Mouse (Mus musculus): Measurements from ENCODE around the gene Fam110a. TPM values are rescaled to one million over a fixed set of nuclear protein-coding genes. Genes with fewer than 3 reads are reported as not detected.

Fam110a gene
- polyA plus RNA-seq, 1 experiment = 14.0 TPM

DNA sequence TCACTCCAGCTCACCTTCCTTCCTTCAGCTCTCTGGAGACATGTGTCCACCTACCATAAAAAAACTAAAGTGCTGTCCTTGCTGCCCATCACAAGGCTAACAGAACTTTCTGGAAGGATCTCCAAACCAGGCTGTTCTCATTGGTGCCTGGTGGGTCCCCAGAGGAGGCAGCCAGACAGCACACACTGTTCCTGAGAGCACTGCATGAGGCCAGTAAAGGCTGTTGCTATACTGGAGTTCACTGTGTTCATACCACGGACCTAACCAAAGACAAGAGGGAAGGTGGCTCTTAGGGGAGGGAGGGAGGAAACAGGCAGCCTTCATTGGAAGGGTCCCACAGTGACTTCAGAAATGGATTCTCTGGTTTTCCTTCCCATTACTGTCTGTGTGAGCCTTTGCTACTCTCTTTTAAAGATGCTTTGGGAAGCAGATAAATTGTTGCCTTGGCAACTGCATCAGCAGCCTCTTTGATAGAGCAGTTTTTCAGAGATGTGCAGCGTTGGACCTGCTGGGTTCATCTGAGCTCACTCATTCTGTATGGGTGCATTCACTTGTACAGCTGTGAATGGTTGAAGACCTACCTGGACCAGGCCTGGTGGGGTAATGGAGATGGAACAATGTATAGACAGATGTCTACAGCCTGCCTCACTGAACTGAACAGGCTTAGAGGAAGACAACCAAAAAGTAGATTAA is 30.8 kb downstream of the Fam110a start:
- Histone ChIP-seq H3K4me1 (ENCODE audit: control insufficient read depth, insufficient read depth, insufficient read length, low read length) (no peaks in the 10 kb centered on the region), H3K27ac (ENCODE audit: insufficient read depth, low read depth, low read length) (no peak overlapping the region), H3K4me3 (ENCODE audit: low read depth, low read length) (no peak overlapping the region), H3K27me3 (ENCODE audit: control insufficient read depth, insufficient read depth, low read length) (no peaks in the 10 kb centered on the region), H3K36me3 (ENCODE audit: control insufficient read depth, insufficient read depth, low read length) (no peaks in the 10 kb centered on the region)
- 73% methylated on average over 2 of the region's 2 CpGs for WGBS
- TF ChIP-seq POLR2A (IDR thresholded peaks at IDR 0.05; ENCODE audit: low read depth, low read length) (no peak), CTCF (IDR thresholded peaks at IDR 0.05; ENCODE audit: extremely low read depth, insufficient read length, insufficient replicate concordance, low read depth, low read length) (no peak)

DNA sequence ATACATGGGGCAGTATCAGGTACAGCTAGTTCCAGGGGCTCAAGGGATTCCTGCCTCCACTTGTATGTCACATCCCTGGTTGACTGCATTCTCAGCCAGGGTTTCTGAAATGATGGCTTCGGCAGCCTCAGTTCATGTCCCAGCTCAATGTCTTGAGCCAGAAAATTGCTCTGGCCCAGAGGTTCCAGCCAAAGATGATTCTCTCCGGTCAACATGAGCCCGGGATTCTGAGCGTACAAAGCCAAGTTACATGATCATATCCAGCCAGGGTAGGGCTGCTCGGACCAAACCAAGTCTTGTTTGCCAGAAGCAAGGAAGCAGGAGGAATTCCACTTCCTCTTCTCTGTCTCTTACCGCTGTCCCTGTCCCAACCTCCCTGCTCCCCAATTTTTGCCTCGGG is 31.7 kb downstream of the Fam110a start:
- no peak overlapping the region for H3K4me3 ChIP-seq (ENCODE audit: low read depth, low read length)
- H3K4me1 ChIP-seq (ENCODE audit: control insufficient read depth, insufficient read depth, insufficient read length, low read length) = no peaks in the 10 kb centered on the region
- TF ChIP-seq POLR2A (IDR thresholded peaks at IDR 0.05; ENCODE audit: low read depth, low read length) (no peak), CTCF (IDR thresholded peaks at IDR 0.05; ENCODE audit: extremely low read depth, insufficient read length, insufficient replicate concordance, low read depth, low read length) (no peak)
- H3K27me3 ChIP-seq (ENCODE audit: control insufficient read depth, insufficient read depth, low read length) = no peaks in the 10 kb centered on the region
- 72% methylated on average over 7 of the region's 7 CpGs for WGBS
- H3K27ac ChIP-seq (ENCODE audit: insufficient read depth, low read depth, low read length) = no peak overlapping the region
- H3K36me3 ChIP-seq (ENCODE audit: control insufficient read depth, insufficient read depth, low read length) = no peaks in the 10 kb centered on the region

DNA sequence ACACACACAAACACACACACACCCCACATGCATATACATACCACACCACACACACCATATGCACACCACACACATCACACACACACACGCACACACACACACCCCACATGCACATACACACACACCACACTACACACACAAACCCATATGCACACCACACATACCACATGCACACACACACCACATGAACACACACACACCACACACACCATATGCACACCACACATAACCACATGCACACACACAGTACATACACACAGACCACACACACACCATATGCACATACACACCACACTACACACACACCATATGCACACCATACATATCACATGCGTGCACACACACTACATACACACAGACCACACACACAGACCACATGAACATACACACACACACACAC is 32.4 kb downstream of the Fam110a start:
- TF ChIP-seq POLR2A (IDR thresholded peaks at IDR 0.05; ENCODE audit: low read depth, low read length) (no peak), CTCF (IDR thresholded peaks at IDR 0.05; ENCODE audit: extremely low read depth, insufficient read length, insufficient replicate concordance, low read depth, low read length) (no peak)
- Histone ChIP-seq H3K4me3 (ENCODE audit: low read depth, low read length) (no peak overlapping the region), H3K4me1 (ENCODE audit: control insufficient read depth, insufficient read depth, insufficient read length, low read length) (no peaks in the 10 kb centered on the region), H3K36me3 (ENCODE audit: control insufficient read depth, insufficient read depth, low read length) (no peaks in the 10 kb centered on the region), H3K27me3 (ENCODE audit: control insufficient read depth, insufficient read depth, low read length) (no peaks in the 10 kb centered on the region), H3K27ac (ENCODE audit: insufficient read depth, low read depth, low read length) (no peak overlapping the region)
- WGBS = 95% methylated on average over 2 of the region's 2 CpGs

DNA sequence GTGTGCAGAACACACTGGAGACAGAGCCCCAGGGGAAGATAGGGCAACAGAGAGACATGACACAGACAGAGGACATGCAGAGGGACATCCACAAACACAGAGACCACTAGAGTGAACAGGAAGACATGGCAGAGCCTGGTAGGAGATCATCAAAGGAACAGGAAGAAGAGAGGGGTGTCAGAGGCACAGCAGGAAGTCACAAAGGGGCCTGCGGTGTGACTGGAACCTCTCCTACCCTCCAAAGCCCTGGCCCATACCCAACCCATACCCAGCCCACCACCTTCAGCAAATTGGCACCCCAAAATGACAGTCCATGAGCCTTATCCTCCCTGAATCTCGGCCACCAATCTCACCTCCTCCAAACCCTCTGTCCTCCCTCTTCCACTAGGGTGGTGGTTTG is 35.9 kb downstream of the Fam110a start:
- no peak for TF ChIP-seq POLR2A (IDR thresholded peaks at IDR 0.05; ENCODE audit: low read depth, low read length)
- no peak for TF ChIP-seq CTCF (IDR thresholded peaks at IDR 0.05; ENCODE audit: extremely low read depth, insufficient read length, insufficient replicate concordance, low read depth, low read length)
- Histone ChIP-seq H3K4me3 (ENCODE audit: low read depth, low read length) (no peak overlapping the region), H3K4me1 (ENCODE audit: control insufficient read depth, insufficient read depth, insufficient read length, low read length) (no peaks in the 10 kb centered on the region), H3K36me3 (ENCODE audit: control insufficient read depth, insufficient read depth, low read length) (no peaks in the 10 kb centered on the region), H3K27me3 (ENCODE audit: control insufficient read depth, insufficient read depth, low read length) (no peaks in the 10 kb centered on the region), H3K27ac (ENCODE audit: insufficient read depth, low read depth, low read length) (no peak overlapping the region)
- 60% methylated on average over 2 of the region's 2 CpGs for WGBS

DNA sequence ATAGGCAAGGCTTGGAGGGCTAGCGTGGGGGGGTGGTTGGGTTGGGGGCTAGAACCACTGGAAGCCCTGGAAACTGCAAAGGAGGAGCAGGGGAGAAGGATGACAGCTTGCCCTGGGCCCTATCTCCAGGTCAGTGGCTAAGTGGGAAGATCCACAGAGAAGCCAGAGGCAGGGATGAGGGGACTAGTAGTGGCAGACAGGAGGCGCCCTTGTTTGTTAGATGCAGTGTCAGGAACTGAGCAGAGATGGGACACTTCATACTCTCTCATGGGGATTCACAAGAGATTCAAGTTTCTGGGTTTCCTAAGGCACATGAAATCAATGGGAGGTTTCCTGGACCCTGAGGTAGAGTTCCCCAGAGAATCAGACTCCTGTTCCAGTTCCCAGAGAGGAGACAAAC is 38.8 kb downstream of the Fam110a start:
- TF ChIP-seq CTCF (IDR thresholded peaks at IDR 0.05; ENCODE audit: extremely low read depth, insufficient read length, insufficient replicate concordance, low read depth, low read length) = peak; percentile 61; the same call in 1 of the 2 replicates
- no peak for TF ChIP-seq POLR2A (IDR thresholded peaks at IDR 0.05; ENCODE audit: low read depth, low read length)
- Histone ChIP-seq H3K36me3 (ENCODE audit: control insufficient read depth, insufficient read depth, low read length) (no peaks in the 10 kb centered on the region), H3K4me1 (ENCODE audit: control insufficient read depth, insufficient read depth, insufficient read length, low read length) (no peaks in the 10 kb centered on the region), H3K27ac (ENCODE audit: insufficient read depth, low read depth, low read length) (no peak overlapping the region), H3K4me3 (ENCODE audit: low read depth, low read length) (no peak overlapping the region), H3K27me3 (ENCODE audit: control insufficient read depth, insufficient read depth, low read length) (no peaks in the 10 kb centered on the region)
- whole genome bisulfite sequencing = 48% methylated on average over 2 of the region's 2 CpGs

DNA sequence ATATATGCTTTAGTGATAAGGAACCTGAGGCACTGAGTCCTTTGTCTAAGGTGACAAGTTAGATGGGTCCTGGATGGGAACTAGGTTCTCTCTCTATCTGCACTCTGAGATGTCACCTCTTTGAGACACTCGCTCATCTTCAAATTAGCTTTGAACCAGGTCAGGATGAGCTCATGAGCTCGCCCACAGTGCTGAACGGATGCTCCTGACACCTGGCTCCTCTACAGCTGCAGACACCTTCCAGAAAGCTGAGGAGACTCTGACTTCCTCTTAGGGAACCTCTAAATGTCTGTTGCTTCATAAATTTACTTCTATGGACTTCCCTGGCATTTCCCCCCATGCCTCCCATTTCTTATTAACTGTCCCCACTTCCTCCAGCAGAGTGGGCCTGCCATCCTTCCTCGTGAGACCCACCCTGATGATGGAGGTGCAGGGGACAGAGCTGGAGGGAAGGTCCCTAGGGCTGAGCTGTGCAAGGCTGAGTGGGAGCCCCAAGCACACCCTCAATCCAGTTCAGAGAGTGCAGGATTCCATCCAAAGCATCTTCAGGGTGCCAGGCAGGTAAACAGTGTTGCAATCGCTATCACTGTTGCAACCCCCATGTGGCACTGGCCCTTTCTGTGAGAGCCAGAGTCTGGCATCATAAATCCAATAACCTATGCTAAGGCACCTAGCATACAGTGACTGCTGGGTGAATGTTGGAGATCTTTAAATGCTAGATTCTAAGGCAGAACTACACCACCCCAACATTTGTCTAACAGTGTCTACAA is 40.2 kb downstream of the Fam110a start:
- TF ChIP-seq CTCF (IDR thresholded peaks at IDR 0.05; ENCODE audit: extremely low read depth, insufficient read length, insufficient replicate concordance, low read depth, low read length) (no peak), POLR2A (IDR thresholded peaks at IDR 0.05; ENCODE audit: low read depth, low read length) (no peak)
- no peak overlapping the region for H3K27ac ChIP-seq (ENCODE audit: insufficient read depth, low read depth, low read length)
- WGBS = 62% methylated on average over 5 of the region's 5 CpGs

DNA sequence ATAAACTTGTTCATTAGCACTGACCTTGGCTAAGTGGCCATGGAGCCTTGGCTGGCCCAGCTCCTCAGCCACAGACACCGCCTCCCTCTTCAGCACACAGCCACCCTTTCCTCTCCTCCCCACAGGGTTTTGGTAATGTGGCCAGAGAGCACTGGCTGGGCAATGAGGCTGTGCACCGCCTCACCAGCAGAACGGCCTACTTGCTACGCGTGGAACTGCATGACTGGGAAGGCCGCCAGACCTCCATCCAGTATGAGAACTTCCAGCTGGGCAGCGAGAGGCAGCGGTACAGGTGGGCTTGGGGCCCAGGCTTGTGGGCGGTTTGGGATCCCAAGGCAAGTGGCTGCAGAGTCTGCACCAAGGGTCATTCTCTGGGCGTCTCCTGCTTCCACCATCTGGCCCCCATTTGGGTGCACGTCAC is 41.2 kb downstream of the Fam110a start:
- Histone ChIP-seq H3K27ac (ENCODE audit: insufficient read depth, low read depth, low read length) (no peak overlapping the region), H3K36me3 (ENCODE audit: control insufficient read depth, insufficient read depth, low read length) (no peaks in the 10 kb centered on the region), H3K4me3 (ENCODE audit: low read depth, low read length) (no peak overlapping the region), H3K27me3 (ENCODE audit: control insufficient read depth, insufficient read depth, low read length) (no peaks in the 10 kb centered on the region), H3K4me1 (ENCODE audit: control insufficient read depth, insufficient read depth, insufficient read length, low read length) (no peaks in the 10 kb centered on the region)
- 63% methylated on average over 11 of the region's 11 CpGs for WGBS
- TF ChIP-seq POLR2A (IDR thresholded peaks at IDR 0.05; ENCODE audit: low read depth, low read length) (no peak), CTCF (IDR thresholded peaks at IDR 0.05; ENCODE audit: extremely low read depth, insufficient read length, insufficient replicate concordance, low read depth, low read length) (no peak)

More for the DNA sequence above, 40.2 kb downstream of the Fam110a start:
- Histone ChIP-seq H3K36me3 (ENCODE audit: control insufficient read depth, insufficient read depth, low read length) (no peaks in the 10 kb centered on the region), H3K4me3 (ENCODE audit: low read depth, low read length) (no peak overlapping the region), H3K27me3 (ENCODE audit: control insufficient read depth, insufficient read depth, low read length) (no peaks in the 10 kb centered on the region), H3K4me1 (ENCODE audit: control insufficient read depth, insufficient read depth, insufficient read length, low read length) (no peaks in the 10 kb centered on the region)
